Mouse (Mus musculus): ENCODE results near the gene Thra.
"Not testable (repeated sequence)": the region's sequence is repeated elsewhere in the genome, so short reads cannot be mapped to it uniquely, and the experiment has no call there.

The Thra gene

GRCm38 (mm10) chr11:98717904-98718303 lies 22.5 kb upstream of the Thra start:
- peak; percentile 73 for DNase-seq (ENCODE audit: low spot score)

GRCm38 (mm10) chr11:98720756-98721155 lies 19.7 kb upstream of the Thra start:
- no peak for DNase-seq (ENCODE audit: low spot score)

GRCm38 (mm10) chr11:98721458-98722226 lies 18.8 kb upstream of the Thra start:
- DNase-seq (ENCODE audit: low spot score): peak; percentile 67

- DNase-seq (ENCODE audit: low spot score): no peak
Observed at GRCm38 (mm10) chr11:98723098-98723497, 17.3 kb upstream of the Thra start.

- no peak for DNase-seq (ENCODE audit: low spot score)
Observed at GRCm38 (mm10) chr11:98725926-98726506, 14.4 kb upstream of the Thra start.

GRCm38 (mm10) chr11:98729119-98729588 lies 11.3 kb upstream of the Thra start, which contains the start of gene Med24:
Gene Med24, minus strand, starts transcription at chr11:98729435.
- DNase-seq (ENCODE audit: low spot score): peak; percentile 84

- no peak for DNase-seq (ENCODE audit: low spot score)
Observed at GRCm38 (mm10) chr11:98730727-98731126, 9.7 kb upstream of the Thra start.

- no peak for DNase-seq (ENCODE audit: low spot score)
Observed at GRCm38 (mm10) chr11:98731134-98731533, 9.3 kb upstream of the Thra start.

GRCm38 (mm10) chr11:98734020-98734419 lies 6.4 kb upstream of the Thra start:
- no peak for DNase-seq (ENCODE audit: low spot score)

- no peak for DNase-seq (ENCODE audit: low spot score)
Observed at GRCm38 (mm10) chr11:98735111-98735510, 5.3 kb upstream of the Thra start.

GRCm38 (mm10) chr11:98736176-98736575 lies 4.3 kb upstream of the Thra start:
- no peak for DNase-seq (ENCODE audit: low spot score)

- DNase-seq (ENCODE audit: low spot score): not testable (repeated sequence)
Observed at GRCm38 (mm10) chr11:98737220-98737619, 3.2 kb upstream of the Thra start.

- no peak for DNase-seq (ENCODE audit: low spot score)
Observed at GRCm38 (mm10) chr11:98738428-98738911, 2.0 kb upstream of the Thra start.

- DNase-seq (ENCODE audit: low spot score): no peak
Observed at GRCm38 (mm10) chr11:98738925-98739324, 1.5 kb upstream of the Thra start.

GRCm38 (mm10) chr11:98740026-98740392 lies 429 bp upstream of the Thra start:
- no peak for DNase-seq (ENCODE audit: low spot score)

GRCm38 (mm10) chr11:98741051-98741620 lies 698 bp downstream of the Thra start:
- no peak for DNase-seq (ENCODE audit: low spot score)

- peak; percentile 83 for DNase-seq (ENCODE audit: low spot score)
Observed at GRCm38 (mm10) chr11:98741622-98742396, 1.4 kb downstream of the Thra start.

GRCm38 (mm10) chr11:98742397-98743291 lies 2.2 kb downstream of the Thra start:
- no peak for DNase-seq (ENCODE audit: low spot score)

- peak; percentile 64 for DNase-seq (ENCODE audit: low spot score)
Observed at GRCm38 (mm10) chr11:98743655-98744345, 3.4 kb downstream of the Thra start.

GRCm38 (mm10) chr11:98744456-98745019 lies 4.1 kb downstream of the Thra start:
- DNase-seq (ENCODE audit: low spot score): no peak

Data from urinary bladder, postnatal 14 days (tissue).